Mouse (Mus musculus): ENCODE measurements around the gene Gatd1. TPM values are rescaled to one million over a fixed set of nuclear protein-coding genes. Genes with fewer than 3 reads are reported as not detected.
A peak's percentile ranks its signal among the peaks of the same experiment; 100 is the strongest.
"Not testable (repeated sequence)": the region's sequence is repeated elsewhere in the genome, so short reads cannot be mapped to it uniquely, and the experiment has no call there.

The Gatd1 gene
- polyA plus RNA-seq, 1 experiment = 36.7 TPM

GRCm38 (mm10) chr7:141413331-141413730, 605 bp downstream of the Gatd1 start:
- Histone ChIP-seq H3K27ac (ENCODE audit: insufficient read depth, low read length) (no peak overlapping the region), H3K9ac (ENCODE audit: low read depth, poor library complexity, severe bottlenecking) (peak overlapping the region; percentile 60), H3K9me3 (replicated peaks; ENCODE audit: control insufficient read depth, insufficient read depth, low read length, poor library complexity, severe bottlenecking) (no peaks in the 10 kb centered on the region), H3K36me3 (ENCODE audit: control insufficient read depth, insufficient read depth, low read length, poor library complexity, severe bottlenecking) (no peaks in the 10 kb centered on the region), H3K4me1 (ENCODE audit: control insufficient read depth, insufficient read depth, low read length) (peaks cover 5% of the 10 kb centered on the region), H3K27me3 (ENCODE audit: control insufficient read depth, insufficient read depth, low read length, poor library complexity, severe bottlenecking) (no peaks in the 10 kb centered on the region), H3K4me3 (ENCODE audit: low read depth, low read length) (peak overlapping the region; percentile 84)
- TF ChIP-seq EP300 (IDR thresholded peaks at IDR 0.05; ENCODE audit: insufficient read depth, low read depth, low read length) (no peak), CTCF (IDR thresholded peaks at IDR 0.05; ENCODE audit: low read depth, low read length) (no peak), POLR2A (IDR thresholded peaks at IDR 0.05; ENCODE audit: insufficient read depth, low read length) (no peak)

DNA sequence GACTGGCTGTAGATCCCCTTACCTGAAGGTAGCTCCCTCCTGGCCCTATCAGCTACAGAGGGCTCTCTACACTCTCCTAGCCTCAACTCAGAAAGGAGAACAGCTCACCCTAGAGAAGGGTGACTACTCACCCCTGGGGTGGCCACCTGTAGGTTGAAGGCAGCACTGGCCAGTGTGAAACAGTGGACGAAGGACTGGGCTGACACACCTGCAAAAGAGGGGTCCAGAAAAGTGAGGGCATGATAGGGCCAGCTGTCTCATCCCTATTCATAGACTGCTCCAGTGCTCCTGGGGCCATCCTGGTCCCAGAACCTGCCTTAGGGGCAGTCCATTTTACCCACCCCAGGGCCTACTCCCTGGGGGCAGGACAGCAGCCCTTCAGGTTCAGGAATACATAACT, 2.3 kb downstream of the Gatd1 start:
- Histone ChIP-seq H3K9ac (ENCODE audit: low read depth, poor library complexity, severe bottlenecking) (no peak overlapping the region), H3K4me3 (ENCODE audit: low read depth, low read length) (no peak overlapping the region), H3K4me1 (ENCODE audit: control insufficient read depth, insufficient read depth, low read length) (peaks cover 5% of the 10 kb centered on the region), H3K27ac (ENCODE audit: insufficient read depth, low read length) (no peak overlapping the region), H3K27me3 (ENCODE audit: control insufficient read depth, insufficient read depth, low read length, poor library complexity, severe bottlenecking) (no peaks in the 10 kb centered on the region), H3K36me3 (ENCODE audit: control insufficient read depth, insufficient read depth, low read length, poor library complexity, severe bottlenecking) (no peaks in the 10 kb centered on the region), H3K9me3 (replicated peaks; ENCODE audit: control insufficient read depth, insufficient read depth, low read length, poor library complexity, severe bottlenecking) (no peaks in the 10 kb centered on the region)
- TF ChIP-seq CTCF (IDR thresholded peaks at IDR 0.05; ENCODE audit: low read depth, low read length) (no peak), POLR2A (IDR thresholded peaks at IDR 0.05; ENCODE audit: insufficient read depth, low read length) (no peak), EP300 (IDR thresholded peaks at IDR 0.05; ENCODE audit: insufficient read depth, low read depth, low read length) (no peak)

DNA sequence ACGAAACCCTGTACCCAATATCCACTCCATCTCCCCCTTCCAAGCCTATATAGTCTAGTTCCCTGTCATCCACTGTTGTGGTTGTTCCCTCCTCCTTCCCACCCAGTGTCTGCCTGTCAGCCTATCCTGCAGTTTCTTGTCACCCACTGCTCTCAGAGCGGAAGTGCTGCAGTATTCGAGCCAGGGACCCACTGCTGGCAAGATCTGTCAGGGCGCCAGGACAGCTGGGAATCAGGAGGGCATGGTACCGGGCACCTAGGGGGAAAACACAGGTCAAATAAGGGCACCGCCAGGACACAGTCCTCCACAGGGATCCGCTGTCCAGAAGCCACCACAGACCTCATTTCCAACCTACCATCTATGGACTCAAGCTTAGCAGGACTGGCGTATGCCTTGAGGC, 3.3 kb downstream of the Gatd1 start:
- Histone ChIP-seq H3K4me3 (ENCODE audit: low read depth, low read length) (no peak overlapping the region), H3K27ac (ENCODE audit: insufficient read depth, low read length) (no peak overlapping the region), H3K9ac (ENCODE audit: low read depth, poor library complexity, severe bottlenecking) (no peak overlapping the region), H3K27me3 (ENCODE audit: control insufficient read depth, insufficient read depth, low read length, poor library complexity, severe bottlenecking) (no peaks in the 10 kb centered on the region), H3K4me1 (ENCODE audit: control insufficient read depth, insufficient read depth, low read length) (no peaks in the 10 kb centered on the region), H3K36me3 (ENCODE audit: control insufficient read depth, insufficient read depth, low read length, poor library complexity, severe bottlenecking) (no peaks in the 10 kb centered on the region), H3K9me3 (replicated peaks; ENCODE audit: control insufficient read depth, insufficient read depth, low read length, poor library complexity, severe bottlenecking) (no peaks in the 10 kb centered on the region)
- TF ChIP-seq POLR2A (IDR thresholded peaks at IDR 0.05; ENCODE audit: insufficient read depth, low read length) (no peak), CTCF (IDR thresholded peaks at IDR 0.05; ENCODE audit: low read depth, low read length) (no peak), EP300 (IDR thresholded peaks at IDR 0.05; ENCODE audit: insufficient read depth, low read depth, low read length) (no peak)

GRCm38 (mm10) chr7:141408833-141409232, 5.1 kb downstream of the Gatd1 start:
- TF ChIP-seq CTCF (IDR thresholded peaks at IDR 0.05; ENCODE audit: low read depth, low read length) (peak; percentile 96), EP300 (IDR thresholded peaks at IDR 0.05; ENCODE audit: insufficient read depth, low read depth, low read length) (no peak)
- no peaks in the 10 kb centered on the region for H3K27me3 ChIP-seq (ENCODE audit: control insufficient read depth, insufficient read depth, low read length, poor library complexity, severe bottlenecking)
- no peak overlapping the region for H3K27ac ChIP-seq (ENCODE audit: insufficient read depth, low read length)
- H3K4me3 ChIP-seq (ENCODE audit: low read depth, low read length) = no peak overlapping the region
- H3K9ac ChIP-seq (ENCODE audit: low read depth, poor library complexity, severe bottlenecking) = no peak overlapping the region
- H3K36me3 ChIP-seq (ENCODE audit: control insufficient read depth, insufficient read depth, low read length, poor library complexity, severe bottlenecking) = no peaks in the 10 kb centered on the region
- H3K4me1 ChIP-seq (ENCODE audit: control insufficient read depth, insufficient read depth, low read length) = no peaks in the 10 kb centered on the region
- H3K9me3 ChIP-seq (replicated peaks; ENCODE audit: control insufficient read depth, insufficient read depth, low read length, poor library complexity, severe bottlenecking) = no peaks in the 10 kb centered on the region

GRCm38 (mm10) chr7:141407670-141408069, 6.3 kb downstream of the Gatd1 start:
- H3K27ac ChIP-seq (ENCODE audit: insufficient read depth, low read length); H3K9ac ChIP-seq (ENCODE audit: low read depth, poor library complexity, severe bottlenecking); H3K27me3 ChIP-seq (ENCODE audit: control insufficient read depth, insufficient read depth, low read length, poor library complexity, severe bottlenecking); H3K4me3 ChIP-seq (ENCODE audit: low read depth, low read length); H3K4me1 ChIP-seq (ENCODE audit: control insufficient read depth, insufficient read depth, low read length); H3K9me3 ChIP-seq (replicated peaks; ENCODE audit: control insufficient read depth, insufficient read depth, low read length, poor library complexity, severe bottlenecking); H3K36me3 ChIP-seq (ENCODE audit: control insufficient read depth, insufficient read depth, low read length, poor library complexity, severe bottlenecking): not testable (repeated sequence)

- Histone ChIP-seq H3K36me3 (ENCODE audit: control insufficient read depth, insufficient read depth, low read length, poor library complexity, severe bottlenecking) (peaks cover 13% of the 10 kb centered on the region; the same call in 1 of the 2 replicates), H3K4me3 (ENCODE audit: low read depth, low read length) (no peak overlapping the region), H3K9ac (ENCODE audit: low read depth, poor library complexity, severe bottlenecking) (no peak overlapping the region), H3K27me3 (ENCODE audit: control insufficient read depth, insufficient read depth, low read length, poor library complexity, severe bottlenecking) (no peaks in the 10 kb centered on the region), H3K27ac (ENCODE audit: insufficient read depth, low read length) (no peak overlapping the region), H3K4me1 (ENCODE audit: control insufficient read depth, insufficient read depth, low read length) (no peaks in the 10 kb centered on the region), H3K9me3 (replicated peaks; ENCODE audit: control insufficient read depth, insufficient read depth, low read length, poor library complexity, severe bottlenecking) (no peaks in the 10 kb centered on the region)
- TF ChIP-seq CTCF (IDR thresholded peaks at IDR 0.05; ENCODE audit: low read depth, low read length) (no peak), EP300 (IDR thresholded peaks at IDR 0.05; ENCODE audit: insufficient read depth, low read depth, low read length) (no peak), POLR2A (IDR thresholded peaks at IDR 0.05; ENCODE audit: insufficient read depth, low read length) (no peak)
Observed at GRCm38 (mm10) chr7:141405466-141405865, 8.5 kb downstream of the Gatd1 start.
